Mouse (Mus musculus): ENCODE results near the gene Npr1. TPM values are rescaled to one million over a fixed set of nuclear protein-coding genes. Genes with fewer than 3 reads are reported as not detected.

The Npr1 gene
- total RNA-seq, 2 experiments from 2014 or later, result 35.4 to 37.8 TPM

GRCm38 (mm10) chr3:90400993-90401392, 64.7 kb downstream of the Npr1 start:
- no peak for DNase-seq
- intact Hi-C loops (cut with DNase I), result no loop called here

Other genes with a start within 250 kb of the Npr1 start
- gene Jtb, start 234.3 kb downstream of the Npr1 start, total RNA-seq (2021), result 10 to 100 TPM; 44.4 to 46.9 TPM
- gene Creb3l4, start 222.4 kb downstream of the Npr1 start, total RNA-seq (2021), result under 1 TPM; 0.26 to 0.45 TPM
- 100 to 1,000 TPM; 105 to 110 TPM for gene Slc39a1, start 217.7 kb downstream of the Npr1 start, total RNA-seq (2021)
- 10 to 100 TPM; 21.1 to 26.9 TPM for gene Crtc2, start 211.7 kb downstream of the Npr1 start, total RNA-seq (2021)
- gene Dennd4b, start 200.7 kb downstream of the Npr1 start, total RNA-seq (2021), result 10 to 100 TPM; 16.8 to 19.7 TPM
- 10 to 100 TPM; 56.6 to 59.5 TPM for gene Gatad2b, start 172.7 kb downstream of the Npr1 start, total RNA-seq (2021)
- gene Slc27a3, start 75.9 kb downstream of the Npr1 start, total RNA-seq (2021), result 1 to 10 TPM; 1.9 to 3.3 TPM
- gene Ints3, start 32.2 kb downstream of the Npr1 start, total RNA-seq (2021), result 10 to 100 TPM; 24.4 to 28.3 TPM
- gene Ilf2, start 10.3 kb upstream of the Npr1 start, total RNA-seq (2021), result 10 to 100 TPM; 55.3 to 57.5 TPM
- gene Snapin, start 25.2 kb upstream of the Npr1 start, total RNA-seq (2021), result 10 to 100 TPM; 55.9 to 62.7 TPM
- 100 to 1,000 TPM; 126 to 128 TPM for gene Chtop, start 43.6 kb upstream of the Npr1 start, total RNA-seq (2021)
- 100 to 1,000 TPM; 418 to 437 TPM for gene S100a1, start 48.5 kb upstream of the Npr1 start, total RNA-seq (2021)
- 10 to 100 TPM; 40.6 to 42.3 TPM for gene S100a13, start 48.6 kb upstream of the Npr1 start, total RNA-seq (2021)
- not detected for gene S100a14, start 61.0 kb upstream of the Npr1 start, total RNA-seq (2021)
- 100 to 1,000 TPM; 108 to 126 TPM for gene S100a16, start 71.4 kb upstream of the Npr1 start, total RNA-seq (2021)
- not detected for gene S100a3, start 94.7 kb upstream of the Npr1 start, total RNA-seq (2021)
- gene S100a2, start 124.4 kb upstream of the Npr1 start, total RNA-seq (2021), result not detected
- gene Gm42674, start 136.0 kb upstream of the Npr1 start, total RNA-seq (2021), result not detected
- 10 to 100 TPM; 10.3 to 11.7 TPM for gene S100a4, start 137.9 kb upstream of the Npr1 start, total RNA-seq (2021)
- not detected for gene S100a5, start 142.7 kb upstream of the Npr1 start, total RNA-seq (2021)
- gene S100a6, start 147.0 kb upstream of the Npr1 start, total RNA-seq (2021), result 10 to 100 TPM; 81.8 to 85.3 TPM
- under 1 TPM in 1 of 2 experiments, not detected in 1; 0.20 TPM for gene S100a7a, start 188.2 kb upstream of the Npr1 start, total RNA-seq (2021)
- gene S100a8, start 203.1 kb upstream of the Npr1 start, total RNA-seq (2021), result 1 to 10 TPM; 3.7 to 4.7 TPM
- 1 to 10 TPM; 5.2 to 6.7 TPM for gene S100a9, start 229.9 kb upstream of the Npr1 start, total RNA-seq (2021)